Mouse (Mus musculus) E14TG2a.4 (cell line): ENCODE measurements around the gene Gtf2a2.

Source experiments
- CTCF ChIP-seq: conservative IDR thresholded peaks from 2 replicates; pipeline ENCODE4 v1.5.1; 2014; ENCODE audit warnings: low read length
- NANOG ChIP-seq: IDR thresholded peaks from 2 replicates; pipeline ENCODE4 v1.6.1; 2014; ENCODE audit warnings: borderline replicate concordance, low read length, mixed read lengths
- POU5F1 ChIP-seq: IDR thresholded peaks from 2 replicates; pipeline ENCODE4 v1.6.1; 2014; ENCODE audit warnings: low read length, borderline replicate concordance

DNA sequence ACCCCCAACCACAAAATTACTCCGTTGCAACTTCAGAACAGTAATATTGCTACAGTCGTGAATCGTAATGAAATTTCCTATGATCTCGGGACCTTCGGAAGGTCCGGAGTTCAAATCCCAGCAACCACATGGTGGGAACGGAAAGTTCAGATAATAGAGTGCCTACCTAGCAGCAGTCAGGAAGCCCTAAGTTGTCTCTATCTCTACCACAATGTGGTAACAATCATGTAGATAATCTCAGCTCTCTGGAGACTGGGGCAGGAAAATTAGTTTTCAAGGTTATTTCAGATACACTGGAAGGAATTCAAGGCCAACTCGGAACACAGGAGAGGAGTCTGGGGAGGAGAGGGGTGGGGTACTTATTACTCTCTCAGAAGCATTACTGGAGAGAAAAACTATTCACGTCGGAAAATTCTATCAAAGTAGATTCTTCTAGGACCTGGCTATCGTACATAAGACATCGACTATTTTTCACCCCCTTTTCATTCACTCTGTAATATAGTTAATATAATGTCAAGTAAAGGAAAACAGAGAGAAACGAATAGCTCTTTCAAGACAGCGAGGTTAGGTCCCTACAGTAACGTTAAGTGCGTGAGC lies 23.5 kb upstream of the Gtf2a2 start:
- TF ChIP-seq CTCF (no peak), POU5F1 (no peak), NANOG (no peak)
